Mouse (Mus musculus) intestine, postnatal 0 days (tissue): ENCODE results near the gene Mx1. TPM values are rescaled to one million over a fixed set of nuclear protein-coding genes. Genes with fewer than 3 reads are reported as not detected.

Experiments used
- ATAC-seq: fragments of 200-750 bp; cut with Nextera tagmentation; 2 replicates; pipeline ENCODE4 v1.8.0; 2017; ENCODE audit warnings: mild to moderate bottlenecking, moderate TSS enrichment, moderate library complexity
- H3K27ac ChIP-seq: fragments of 300-500 bp; sonication (generic); 2 replicates; pipeline ENCODE4 v1.5.1; 2014; ENCODE audit warnings: mild to moderate bottlenecking, low read depth, low read length, moderate library complexity
- H3K27me3 ChIP-seq: fragments of 300-500 bp; sonication (generic); replicated peaks from 2 replicates; pipeline ENCODE4 v1.6.1; 2014; ENCODE audit warnings: low read length, mixed read lengths; ENCODE audit not compliant: control insufficient read depth, insufficient read depth
- H3K36me3 ChIP-seq: fragments of 300-500 bp; sonication (generic); 2 replicates; pipeline ENCODE4 v1.6.1; 2014; ENCODE audit warnings: mild to moderate bottlenecking, moderate library complexity; ENCODE audit not compliant: control insufficient read depth, insufficient read depth
- H3K4me1 ChIP-seq: fragments of 300-500 bp; sonication (generic); replicated peaks from 2 replicates; pipeline ENCODE4 v1.6.1; 2014; ENCODE audit warnings: antibody characterized with exemption, low read length, mixed read lengths; ENCODE audit not compliant: control insufficient read depth, insufficient read depth
- H3K4me2 ChIP-seq: fragments of 300-500 bp; sonication (generic); replicated peaks from 2 replicates; pipeline ENCODE4 v1.6.1; 2014; ENCODE audit warnings: low read depth, mild to moderate bottlenecking, moderate library complexity
- H3K4me3 ChIP-seq: fragments of 300-500 bp; sonication (generic); 2 replicates; pipeline ENCODE4 v1.5.1; 2014; ENCODE audit warnings: low read depth, low read length
- H3K9ac ChIP-seq: fragments of 300-500 bp; sonication (generic); 2 replicates; pipeline ENCODE4 v1.6.1; 2014; ENCODE audit warnings: mild to moderate bottlenecking, low read depth, low read length
- H3K9me3 ChIP-seq: fragments of 300-500 bp; sonication (generic); 2 replicates; pipeline ENCODE4 v1.6.1; 2016; ENCODE audit warnings: mixed run types; ENCODE audit not compliant: control insufficient read depth
- CTCF ChIP-seq: sonication (generic); IDR thresholded peaks from 2 replicates; pipeline ENCODE4 v1.5.1; 2016; ENCODE audit warnings: low read depth, mild to moderate bottlenecking, control low read depth, antibody characterized with exemption, moderate library complexity
- WGBS: fragments of 180-500 bp; shearing (Covaris S2); extraction: QIAGEN DNeasy Blood & Tissue Kit; methylation state at CpG from one replicate; pipeline ENCODE4 v1.1.7; 2014; 5-methylcytosine and 5-hydroxymethylcytosine counted together
- polyA plus RNA-seq: library from polyadenylated mRNA; unstranded; fragments of >200 nt; fragmentation: Nextera tagmentation; extraction: Ambion mirVana; gene quantifications from 2 replicates; pipeline ENCODE4 v1.2.1, GENCODE M21; 2015

Mx1 gene
- polyA plus RNA-seq, 1 experiment from 2014 or later = 0.18 TPM

DNA sequence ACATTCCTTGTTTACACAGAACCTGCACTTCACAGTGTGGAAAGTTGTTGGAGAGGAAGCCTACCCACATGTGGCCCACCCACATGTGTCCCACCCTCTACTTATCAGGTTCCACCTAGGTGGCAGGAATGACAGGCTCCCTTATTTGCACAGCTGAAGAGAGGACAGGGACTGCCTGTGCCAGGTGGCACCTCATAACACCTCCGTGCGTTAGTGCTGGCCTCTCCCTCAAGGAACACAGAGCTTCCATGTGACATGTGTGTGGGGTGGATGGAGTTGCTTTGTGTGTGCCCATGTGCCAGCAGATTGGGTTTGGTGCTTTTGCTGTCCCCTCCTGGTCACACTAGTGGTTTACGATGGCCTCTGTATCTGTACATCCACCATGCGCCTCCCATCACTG lies 62.7 kb downstream of the Mx1 start:
- 67% methylated on average over 4 of the region's 4 CpGs for WGBS
- Histone ChIP-seq H3K27ac (no peak overlapping the region), H3K4me2 (no peak overlapping the region), H3K9ac (no peak overlapping the region), H3K9me3 (no peaks in the 10 kb centered on the region), H3K36me3 (no peaks in the 10 kb centered on the region), H3K4me3 (no peak overlapping the region), H3K27me3 (no peaks in the 10 kb centered on the region), H3K4me1 (no peaks in the 10 kb centered on the region)
- peak; percentile 55 for ATAC-seq
- peak; percentile 29 for TF ChIP-seq CTCF

DNA sequence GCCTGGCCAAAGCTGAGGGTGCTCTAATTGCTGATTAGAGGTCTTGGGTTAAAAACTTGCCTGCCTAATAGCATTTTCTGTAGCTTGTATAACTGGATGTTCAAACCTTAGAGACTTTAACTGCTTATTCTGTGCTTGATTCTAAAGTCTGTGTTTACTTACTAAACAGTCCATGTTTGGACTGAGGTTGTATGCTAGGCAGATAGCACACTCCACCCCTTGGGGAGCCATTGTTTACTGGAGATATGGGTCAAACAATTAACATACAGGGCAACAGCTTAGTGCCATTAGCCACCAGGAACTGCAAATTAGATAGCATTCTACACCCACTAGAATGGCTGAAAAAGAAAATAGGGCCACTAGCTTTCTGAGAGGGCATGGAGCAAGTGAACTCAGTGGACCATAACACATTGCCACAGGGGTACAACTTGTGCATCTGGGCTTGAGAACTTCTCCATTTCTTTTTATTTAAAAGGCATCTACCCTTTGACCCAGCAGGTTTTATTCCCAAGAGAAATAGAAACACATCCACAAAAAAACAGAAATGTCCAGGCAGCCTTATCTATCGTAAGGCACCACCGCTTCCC lies 64.7 kb downstream of the Mx1 start:
- Histone ChIP-seq H3K4me3 (no peak overlapping the region), H3K27me3 (no peaks in the 10 kb centered on the region), H3K4me2 (no peak overlapping the region), H3K9me3 (no peaks in the 10 kb centered on the region), H3K9ac (no peak overlapping the region), H3K36me3 (no peaks in the 10 kb centered on the region), H3K4me1 (no peaks in the 10 kb centered on the region), H3K27ac (no peak overlapping the region)
- WGBS = 88% methylated on average over 2 of the region's 2 CpGs
- peak; percentile 29; the same call in 1 of the 2 replicates for ATAC-seq
- no peak for TF ChIP-seq CTCF

Other genes starting within 250 kb of the Mx1 start
- gene Bace2, start 106.2 kb downstream of the Mx1 start, polyA plus RNA-seq = 15.6 and 17.8 TPM in 2 replicates
- 4.4 and 5.8 TPM in 2 replicates for gene Fam3b, start 51.9 kb upstream of the Mx1 start, polyA plus RNA-seq
- gene Tmprss2, start 148.3 kb upstream of the Mx1 start, polyA plus RNA-seq = 18.3 and 22.1 TPM in 2 replicates